Mouse (Mus musculus) testis, adult 2 months (tissue): Measurements from ENCODE around the gene Ahnak2. TPM values are rescaled to one million over a fixed set of nuclear protein-coding genes. Genes with fewer than 3 reads are reported as not detected.

Experiments
- H3K27ac ChIP-seq: fragments of 200-500 bp; 2 replicates; pipeline ENCODE4 v1.5.1; 2012; ENCODE audit warnings: low read depth, low read length; ENCODE audit not compliant: control insufficient read depth, insufficient read depth
- H3K27me3 ChIP-seq: fragments of 200-500 bp; 2 replicates; pipeline ENCODE4 v1.6.1; 2012; ENCODE audit warnings: mild to moderate bottlenecking, low read length, moderate library complexity; ENCODE audit not compliant: control insufficient read depth, insufficient read depth
- H3K36me3 ChIP-seq: fragments of 200-500 bp; 2 replicates; pipeline ENCODE4 v1.6.1; 2012; ENCODE audit warnings: mild to moderate bottlenecking, low read length; ENCODE audit not compliant: control insufficient read depth, insufficient read depth
- H3K4me1 ChIP-seq: fragments of 200-500 bp; 2 replicates; pipeline ENCODE4 v1.6.1; 2012; ENCODE audit warnings: low read length; ENCODE audit not compliant: control insufficient read depth, insufficient read depth
- H3K4me3 ChIP-seq: fragments of 200-500 bp; 2 replicates; pipeline ENCODE4 v1.5.1; 2012; ENCODE audit warnings: low read depth, mild to moderate bottlenecking, low read length, moderate library complexity, mixed read lengths; ENCODE audit not compliant: control insufficient read depth
- CTCF ChIP-seq: fragments of 200-500 bp; IDR thresholded peaks from 2 replicates; pipeline ENCODE4 v1.5.1; 2012; ENCODE audit warnings: low read depth, mild to moderate bottlenecking, inconsistent platforms, low read length, moderate library complexity; ENCODE audit not compliant: control insufficient read depth, insufficient read depth, insufficient replicate concordance
- POLR2A ChIP-seq: fragments of 200-500 bp; IDR thresholded peaks from 2 replicates; pipeline ENCODE4 v1.6.1; 2012; ENCODE audit warnings: low read depth, mild to moderate bottlenecking, inconsistent platforms, low read length, moderate library complexity; ENCODE audit not compliant: control insufficient read depth
- polyA plus RNA-seq: library from polyadenylated mRNA; depleted of rRNA; stranded (reverse); fragments of >200 nt; gene quantifications from 2 replicates; pipeline ENCODE4 v1.2.3, GENCODE M21; 2012

Ahnak2 gene
- polyA plus RNA-seq, 1 experiment = 1.2 TPM

DNA sequence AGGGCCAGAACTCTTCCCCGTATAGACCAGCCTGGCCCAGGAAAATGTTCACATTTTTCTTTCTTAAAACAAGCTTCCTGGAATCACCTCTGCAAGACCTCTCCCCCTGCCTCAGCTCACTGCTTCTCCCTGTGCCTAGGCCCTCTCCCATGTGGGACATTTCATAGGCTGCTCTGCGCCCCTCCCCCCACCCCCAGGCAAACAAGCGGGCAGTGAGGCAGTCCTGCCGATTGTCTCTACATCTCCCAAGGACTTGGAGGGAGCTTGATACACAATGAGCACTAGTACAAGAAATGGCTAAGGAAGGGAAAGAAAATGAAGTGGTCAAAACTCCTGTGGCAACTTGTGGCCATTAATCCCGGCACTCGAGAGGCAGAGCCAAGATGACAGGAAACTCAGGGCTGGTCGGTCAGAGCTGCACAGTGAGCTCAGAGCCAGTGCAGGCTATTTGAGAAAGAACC is 8.1 kb downstream of the Ahnak2 start:
- H3K36me3 ChIP-seq = no peaks in the 10 kb centered on the region
- H3K27me3 ChIP-seq = no peaks in the 10 kb centered on the region
- TF ChIP-seq POLR2A (no peak), CTCF (no peak)
- no peaks in the 10 kb centered on the region for H3K4me1 ChIP-seq
- H3K4me3 ChIP-seq = no peak overlapping the region
- no peak overlapping the region for H3K27ac ChIP-seq

- Histone ChIP-seq H3K27ac (no peak overlapping the region), H3K4me1 (no peaks in the 10 kb centered on the region), H3K4me3 (no peak overlapping the region), H3K27me3 (no peaks in the 10 kb centered on the region), H3K36me3 (no peaks in the 10 kb centered on the region)
- peak; percentile 26; the same call in 1 of the 2 replicates for TF ChIP-seq POLR2A
- TF ChIP-seq CTCF = no peak
These were observed 8.7 kb downstream of the Ahnak2 start for GRCm38 (mm10) chr12:112793601-112794355.

DNA sequence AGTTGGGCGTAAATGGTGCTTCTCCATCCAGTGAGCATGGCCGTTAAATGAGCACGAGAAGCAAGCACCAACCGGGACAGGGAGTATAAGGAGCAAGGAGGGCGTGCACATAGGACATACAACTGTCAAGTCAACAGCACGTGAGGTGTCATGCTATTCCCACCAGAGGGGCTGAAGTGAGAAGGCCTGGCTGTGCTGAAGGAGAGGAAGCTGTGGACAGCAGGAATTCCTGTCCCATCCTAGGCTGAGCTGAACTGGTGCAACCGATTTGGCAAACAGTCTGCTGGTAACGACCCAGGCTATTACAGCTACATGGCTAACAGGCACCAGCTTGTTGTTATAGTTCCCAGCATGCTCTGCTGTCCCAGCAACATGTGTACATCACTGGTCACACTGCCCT is 11.4 kb downstream of the Ahnak2 start:
- Histone ChIP-seq H3K36me3 (no peaks in the 10 kb centered on the region), H3K4me3 (no peak overlapping the region), H3K27me3 (no peaks in the 10 kb centered on the region), H3K27ac (no peak overlapping the region), H3K4me1 (no peaks in the 10 kb centered on the region)
- TF ChIP-seq CTCF (no peak), POLR2A (no peak)

DNA sequence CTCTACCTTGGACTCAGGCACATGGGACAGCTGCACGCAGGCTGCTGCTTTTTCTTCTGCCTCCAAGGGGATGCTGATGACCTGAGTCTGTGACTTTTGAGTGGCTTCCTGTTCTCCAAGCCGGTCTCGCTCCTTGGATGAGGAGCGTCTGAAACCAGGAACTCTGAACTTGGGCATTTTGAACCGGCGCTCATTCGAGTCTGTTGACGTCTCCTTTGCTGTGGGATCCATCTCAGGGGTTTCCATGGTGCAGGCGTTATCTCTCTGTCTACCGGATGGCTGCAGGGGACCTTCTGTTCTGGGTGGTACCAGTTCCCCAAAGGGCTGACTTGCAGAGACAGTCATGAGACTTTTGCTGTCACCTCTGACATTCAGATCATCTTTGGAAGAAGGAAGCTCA is 28.0 kb downstream of the Ahnak2 start:
- H3K4me3 ChIP-seq = no peak overlapping the region
- H3K4me1 ChIP-seq = no peaks in the 10 kb centered on the region
- H3K27ac ChIP-seq = no peak overlapping the region
- no peaks in the 10 kb centered on the region for H3K27me3 ChIP-seq
- TF ChIP-seq POLR2A = no peak
- TF ChIP-seq CTCF = no peak
- no peaks in the 10 kb centered on the region for H3K36me3 ChIP-seq

GRCm38 (mm10) chr12:112774026-112774425 is 28.4 kb downstream of the Ahnak2 start:
- no peak overlapping the region for H3K27ac ChIP-seq
- no peak for TF ChIP-seq CTCF
- TF ChIP-seq POLR2A = no peak
- no peak overlapping the region for H3K4me3 ChIP-seq
- no peaks in the 10 kb centered on the region for H3K36me3 ChIP-seq
- no peaks in the 10 kb centered on the region for H3K27me3 ChIP-seq
- H3K4me1 ChIP-seq = no peaks in the 10 kb centered on the region

DNA sequence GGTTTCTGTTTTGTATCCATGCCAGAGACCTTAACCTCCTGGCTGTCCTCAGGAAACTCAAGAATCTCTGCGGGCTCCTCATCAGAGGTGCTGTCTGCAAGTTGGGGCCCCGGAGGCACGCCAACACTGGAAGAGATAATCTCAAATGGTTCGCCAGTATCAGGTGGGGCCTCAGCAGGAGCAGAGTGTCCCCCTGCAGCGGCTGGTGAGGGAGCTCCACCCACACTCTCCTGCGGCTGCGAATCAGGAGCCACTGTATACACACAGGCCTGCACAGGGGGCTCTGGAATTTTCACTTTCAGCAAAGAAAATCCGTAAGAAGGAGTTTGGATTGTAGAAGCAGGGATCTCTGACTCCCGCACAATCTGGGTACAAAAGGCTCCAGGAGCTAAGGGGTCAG is 29.1 kb downstream of the Ahnak2 start:
- H3K36me3 ChIP-seq = no peaks in the 10 kb centered on the region

GRCm38 (mm10) chr12:112772306-112772705 is 30.2 kb downstream of the Ahnak2 start:
- no peak overlapping the region for H3K4me3 ChIP-seq
- H3K27ac ChIP-seq = no peak overlapping the region
- no peaks in the 10 kb centered on the region for H3K4me1 ChIP-seq
- no peak for TF ChIP-seq CTCF
- no peak for TF ChIP-seq POLR2A
- no peaks in the 10 kb centered on the region for H3K36me3 ChIP-seq
- no peaks in the 10 kb centered on the region for H3K27me3 ChIP-seq

More for the DNA sequence above, 29.1 kb downstream of the Ahnak2 start:
- H3K27ac ChIP-seq = no peak overlapping the region
- H3K4me3 ChIP-seq = no peak overlapping the region
- TF ChIP-seq CTCF = no peak
- no peak for TF ChIP-seq POLR2A
- no peaks in the 10 kb centered on the region for H3K4me1 ChIP-seq
- no peaks in the 10 kb centered on the region for H3K27me3 ChIP-seq

- TF ChIP-seq POLR2A = no peak
- no peak for TF ChIP-seq CTCF
- Histone ChIP-seq H3K36me3 (no peaks in the 10 kb centered on the region), H3K27me3 (no peaks in the 10 kb centered on the region), H3K4me1 (no peaks in the 10 kb centered on the region), H3K27ac (no peak overlapping the region), H3K4me3 (no peak overlapping the region)
These were observed 32.1 kb downstream of the Ahnak2 start for GRCm38 (mm10) chr12:112770396-112770795.
